Mouse (Mus musculus) cerebellum, adult 8-10 months (tissue): ENCODE data around the gene Stk40.
"Not testable (repeated sequence)": the region's sequence is repeated elsewhere in the genome, so short reads cannot be mapped to it uniquely, and the experiment has no call there.

Experiments used
- DNase-seq: peaks from one replicate; pipeline ENCODE4 v3.0.0; 2022

The Stk40 gene

GRCm38 (mm10) chr4:126159455-126159854 lies 55.7 kb downstream of the Stk40 start:
- no peak for DNase-seq

- DNase-seq: no peak
These were observed 57.2 kb downstream of the Stk40 start for GRCm38 (mm10) chr4:126160981-126161380.

GRCm38 (mm10) chr4:126161456-126161855 lies 57.7 kb downstream of the Stk40 start:
- no peak for DNase-seq

- DNase-seq: no peak
These were observed 58.2 kb downstream of the Stk40 start for GRCm38 (mm10) chr4:126161986-126162385.

GRCm38 (mm10) chr4:126162544-126163066 lies 58.8 kb downstream of the Stk40 start:
- peak; percentile 72 for DNase-seq

- no peak for DNase-seq
These were observed 59.4 kb downstream of the Stk40 start, which contains the start of gene Sh3d21 for GRCm38 (mm10) chr4:126163067-126163659. Gene Sh3d21, minus strand, starts transcription at chr4:126163491.

- DNase-seq: no peak
These were observed 59.9 kb downstream of the Stk40 start for GRCm38 (mm10) chr4:126163685-126164084.

- not testable (repeated sequence) for DNase-seq
These were observed 61.3 kb downstream of the Stk40 start for GRCm38 (mm10) chr4:126165092-126165491.

- DNase-seq: no peak
These were observed 62.3 kb downstream of the Stk40 start for GRCm38 (mm10) chr4:126166084-126166483.

- no peak for DNase-seq
These were observed 65.1 kb downstream of the Stk40 start for GRCm38 (mm10) chr4:126168851-126169250.

GRCm38 (mm10) chr4:126170737-126171136 lies 67.0 kb downstream of the Stk40 start:
- DNase-seq: not testable (repeated sequence)

- no peak for DNase-seq
These were observed 70.0 kb downstream of the Stk40 start for GRCm38 (mm10) chr4:126173800-126174199.

- DNase-seq: not testable (repeated sequence)
These were observed 72.2 kb downstream of the Stk40 start for GRCm38 (mm10) chr4:126175980-126176379.

GRCm38 (mm10) chr4:126181170-126181957 lies 77.6 kb downstream of the Stk40 start:
- DNase-seq: peak; percentile 54

- DNase-seq: no peak
These were observed 79.3 kb downstream of the Stk40 start for GRCm38 (mm10) chr4:126183034-126183433.

GRCm38 (mm10) chr4:126187096-126187495 lies 83.3 kb downstream of the Stk40 start:
- no peak for DNase-seq
